Mouse (Mus musculus): ENCODE measurements around the gene Nat9. TPM values are rescaled to one million over a fixed set of nuclear protein-coding genes. Genes with fewer than 3 reads are reported as not detected.
A peak's percentile ranks its signal among the peaks of the same experiment; 100 is the strongest.

Nat9 gene
- total RNA-seq, 2 experiments from 2014 or later, result 13.7 to 14.8 TPM

- no peak for DNase-seq
These were observed 27.5 kb upstream of the Nat9 start for GRCm38 (mm10) chr11:115215123-115215522.

DNA sequence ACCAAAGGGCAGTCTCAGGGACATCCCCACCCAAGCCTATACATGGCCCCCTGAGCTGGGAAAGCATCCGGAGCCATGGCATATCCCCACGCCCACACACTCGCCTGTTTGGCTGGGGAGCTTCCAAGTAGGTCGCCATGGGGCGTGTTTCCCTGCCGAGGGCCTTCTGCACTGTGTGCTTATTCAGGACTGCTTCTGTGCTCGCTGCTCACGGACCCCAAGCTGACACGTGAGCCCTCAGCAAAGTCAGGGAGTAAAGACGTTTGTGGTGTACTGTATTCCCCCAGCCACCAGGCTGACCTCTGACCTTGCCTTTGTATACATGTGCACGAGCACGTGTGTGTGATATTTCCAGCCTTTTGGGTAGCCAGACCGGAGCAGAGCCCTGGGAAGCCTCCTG is 24.5 kb upstream of the Nat9 start:
- no peak for DNase-seq

DNA sequence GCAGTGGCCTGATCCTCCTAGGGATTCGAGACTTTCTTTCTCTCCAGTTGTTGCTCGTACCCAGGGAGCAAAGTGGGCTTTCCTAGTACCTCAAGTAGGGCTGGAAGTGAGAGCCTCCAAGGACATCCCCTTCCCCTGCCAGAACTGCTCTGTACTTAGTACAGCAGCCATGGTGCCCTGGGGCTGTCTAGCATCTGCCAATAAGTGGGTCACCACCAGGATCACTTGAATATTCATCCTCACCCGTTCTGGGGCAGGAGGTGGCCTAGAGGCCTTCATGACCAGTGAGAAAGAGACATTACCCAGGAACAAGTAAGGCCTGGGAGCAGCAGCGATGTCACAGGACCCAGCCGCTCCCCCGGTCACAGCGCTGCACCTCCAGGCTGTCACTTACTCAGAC is 22.3 kb upstream of the Nat9 start:
- no peak for DNase-seq

DNA sequence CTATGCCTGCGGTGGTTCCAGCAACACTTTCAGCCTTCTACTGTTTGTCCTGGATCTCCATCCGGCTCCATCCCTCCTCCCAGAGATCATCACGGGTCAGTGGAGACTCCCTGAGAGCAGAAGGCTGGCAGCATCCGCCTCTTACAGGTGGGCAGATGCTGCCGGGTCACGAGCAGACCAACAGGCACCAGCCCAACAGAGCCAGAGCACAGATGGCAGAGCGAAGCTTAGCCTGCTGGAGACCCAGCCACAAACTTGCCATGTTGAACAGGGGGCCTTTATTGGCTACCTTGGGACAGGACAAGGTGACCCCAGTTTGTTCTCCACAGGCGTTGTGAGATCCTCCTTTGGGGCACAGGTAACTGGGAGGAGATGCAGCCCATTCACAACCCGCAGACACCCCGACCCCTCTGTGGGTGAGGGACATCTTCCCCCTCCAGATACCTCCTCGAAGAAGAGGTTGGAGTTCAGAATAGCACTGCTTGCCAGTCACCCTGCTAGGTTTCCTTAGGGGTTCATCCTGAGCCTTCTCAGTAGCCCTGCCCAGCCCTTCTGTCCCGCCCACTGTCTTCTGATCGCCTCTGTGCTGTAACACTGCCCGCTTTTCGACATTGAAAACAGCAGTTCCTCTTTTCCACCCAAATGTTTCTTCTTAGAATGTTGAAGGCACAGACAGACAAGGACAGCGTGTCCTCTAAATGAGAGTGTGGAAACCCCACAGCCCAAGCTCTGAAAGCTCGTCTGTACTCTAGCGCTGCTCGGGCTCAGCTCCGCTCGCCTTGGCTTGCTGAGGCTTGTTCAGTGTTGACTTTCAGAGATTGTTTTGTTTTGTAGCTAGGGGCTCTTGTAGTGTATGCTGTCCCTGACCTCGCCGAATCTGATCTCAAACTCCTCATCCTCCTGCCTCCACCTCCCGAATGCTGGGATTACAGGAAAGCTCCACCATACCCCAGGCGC is 21.4 kb upstream of the Nat9 start:
- no peak for DNase-seq

- DNase-seq, result no peak
These were observed 20.5 kb upstream of the Nat9 start for GRCm38 (mm10) chr11:115208126-115208525.

DNA sequence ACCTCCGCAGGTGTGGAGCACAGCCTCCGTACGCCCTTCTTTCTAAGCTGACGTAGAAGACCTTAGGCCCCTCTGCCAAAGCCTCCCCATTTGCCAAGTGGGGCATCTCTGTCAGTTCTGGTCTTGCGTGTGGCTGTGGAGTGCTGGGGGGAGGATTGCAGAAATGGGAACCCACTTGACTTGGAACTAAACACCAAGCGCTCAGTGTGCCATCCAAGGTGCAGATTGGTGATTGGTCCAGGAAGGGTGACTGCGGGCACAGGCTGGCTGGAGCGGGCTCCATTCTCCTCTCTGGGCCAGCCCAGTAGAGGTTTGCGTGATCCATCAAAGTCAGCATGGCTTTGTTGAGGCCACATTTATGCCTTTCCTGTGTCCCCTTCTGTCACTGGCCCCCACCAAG is 15.1 kb upstream of the Nat9 start:
- no peak for DNase-seq

DNA sequence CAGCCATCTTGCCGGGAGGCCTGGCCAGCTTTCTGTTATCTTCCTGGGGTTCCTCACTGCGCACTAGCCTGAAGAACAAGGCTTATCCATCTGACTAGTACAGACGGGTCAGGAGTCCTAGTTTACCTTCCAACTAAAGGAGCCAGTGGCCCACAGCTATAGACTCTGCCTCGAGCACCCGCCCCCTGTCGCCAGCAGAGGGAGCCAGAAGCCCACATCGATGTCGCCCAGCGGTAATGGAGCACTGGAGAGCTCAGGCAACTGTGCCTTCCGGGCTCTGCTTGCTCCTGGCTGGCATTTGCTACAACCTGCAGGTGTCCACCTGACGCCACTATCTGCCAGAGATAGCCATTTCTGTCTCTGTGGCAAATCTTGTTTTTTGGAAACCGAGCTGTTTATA is 14.7 kb upstream of the Nat9 start:
- peak; percentile 86 for DNase-seq

DNA sequence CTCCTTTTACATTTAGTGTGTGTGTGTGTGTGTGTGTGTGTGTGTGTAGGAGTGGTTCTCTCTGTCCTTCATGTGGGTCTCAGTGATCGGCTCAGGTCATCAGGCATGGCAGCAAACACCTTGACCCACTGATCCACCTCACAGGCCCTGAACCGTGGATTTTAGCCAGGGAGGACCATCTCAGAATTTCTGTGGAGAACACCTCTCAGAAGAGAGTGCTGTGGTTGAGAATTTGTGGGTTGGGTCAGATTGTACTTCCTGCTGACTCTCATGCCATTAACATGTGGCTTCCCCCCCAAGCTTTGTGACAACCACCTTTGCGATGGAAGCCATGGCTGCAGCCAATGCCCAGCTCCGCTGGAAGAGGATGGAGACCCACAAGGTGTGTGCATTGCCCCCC is 12.9 kb upstream of the Nat9 start:
- no peak for DNase-seq

DNA sequence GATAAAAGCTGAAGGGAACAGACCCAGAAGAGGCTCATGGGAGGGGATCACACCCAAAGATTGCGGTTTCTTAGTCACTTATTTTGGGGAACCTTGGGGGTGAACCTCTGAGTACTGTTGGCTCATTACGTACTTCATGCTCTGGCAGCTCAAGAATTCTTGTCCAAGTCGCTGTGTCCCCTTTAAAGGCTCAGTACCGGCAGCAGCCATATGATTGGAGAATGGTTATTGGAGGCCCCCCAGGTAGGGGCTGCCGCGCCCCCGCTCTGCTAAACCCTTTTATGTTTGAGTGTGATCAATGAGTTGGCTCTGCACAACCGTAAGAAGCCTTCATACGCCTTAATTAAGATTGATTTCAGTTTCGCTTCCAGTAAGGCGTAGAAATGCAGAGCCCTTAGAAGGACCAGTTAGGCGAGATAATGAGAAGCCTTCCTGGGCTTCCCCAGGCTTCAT is 11.3 kb upstream of the Nat9 start:
- no peak for DNase-seq

DNA sequence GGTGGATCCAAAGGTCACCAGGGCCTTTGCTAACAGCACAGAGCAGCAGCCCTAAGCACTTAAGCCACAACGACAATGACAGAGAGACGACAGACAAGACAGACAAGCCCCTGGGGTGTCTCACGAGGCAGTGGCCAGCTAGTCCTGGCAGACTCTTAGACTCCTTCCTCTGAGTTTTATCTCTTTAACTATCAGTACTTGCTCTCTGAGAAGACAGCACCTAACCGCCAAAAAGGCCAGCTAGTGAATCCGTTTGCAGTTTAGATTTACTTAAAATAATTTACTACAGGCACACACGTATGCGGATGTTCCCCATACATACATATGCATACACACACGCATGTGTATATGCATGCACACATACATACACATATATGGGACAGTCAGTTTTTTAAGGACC is 9.9 kb upstream of the Nat9 start:
- DNase-seq, result no peak

DNA sequence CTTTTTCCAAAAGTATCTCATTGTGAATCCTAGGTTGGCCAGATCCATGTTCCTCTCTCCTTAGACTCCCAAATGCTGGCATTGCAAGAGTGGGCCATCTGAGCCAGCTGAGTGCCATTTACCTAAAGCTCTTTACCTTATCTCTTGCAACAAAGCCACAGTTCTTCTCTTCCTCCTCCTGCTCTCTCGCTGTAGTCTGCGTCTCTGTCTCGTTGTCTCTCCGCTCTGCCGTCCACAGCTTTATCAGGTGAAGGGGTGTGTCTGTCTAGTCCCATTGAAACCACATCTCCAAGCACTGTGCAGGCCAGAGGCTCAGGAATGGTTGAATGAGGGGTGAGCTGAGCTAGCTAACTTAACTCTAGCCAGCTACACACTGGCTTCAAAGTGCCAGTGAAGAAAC is 8.3 kb upstream of the Nat9 start:
- DNase-seq, result no peak

DNA sequence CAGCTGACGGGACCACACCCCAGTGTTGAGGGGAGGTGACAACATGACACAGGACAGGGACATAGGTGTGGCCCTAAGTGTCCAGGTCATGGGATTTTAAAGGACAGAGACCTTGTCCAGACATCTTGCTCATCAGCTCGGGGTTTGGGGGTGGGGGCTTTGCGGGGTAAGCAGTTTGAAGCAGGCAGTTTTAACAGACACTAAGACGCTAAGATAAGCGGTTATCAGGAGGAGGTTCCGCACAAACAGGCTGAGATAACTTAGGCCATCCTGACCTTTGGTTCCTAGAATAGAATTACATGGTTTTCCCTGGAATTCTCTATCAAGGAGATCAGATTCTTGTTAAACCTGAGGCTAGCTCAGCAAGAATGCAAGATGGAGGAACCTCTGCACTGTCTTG is 7.0 kb upstream of the Nat9 start:
- no peak for DNase-seq

DNA sequence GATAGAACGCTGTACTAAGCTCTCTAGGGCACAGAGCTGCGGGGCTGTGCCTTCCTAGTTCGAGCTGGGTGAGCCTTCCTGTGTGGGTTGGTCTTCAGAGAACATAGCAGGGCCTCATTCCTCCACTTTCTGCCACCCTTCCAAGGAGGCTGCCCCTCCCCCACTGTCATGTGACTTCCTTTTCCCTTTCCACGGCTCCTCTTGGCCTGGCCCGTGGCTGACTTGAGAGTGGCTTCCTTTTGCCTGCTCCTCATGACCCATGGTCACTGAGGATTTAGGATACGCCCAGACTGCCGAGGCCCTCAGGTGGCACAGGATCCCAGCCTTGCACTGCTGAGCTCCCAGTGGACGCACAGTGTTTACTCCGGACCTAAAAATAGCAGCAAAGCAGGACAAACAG is 4.5 kb upstream of the Nat9 start:
- peak; percentile 57 for DNase-seq

- DNase-seq, result no peak
These were observed 1.6 kb upstream of the Nat9 start for GRCm38 (mm10) chr11:115189304-115189703.

DNA sequence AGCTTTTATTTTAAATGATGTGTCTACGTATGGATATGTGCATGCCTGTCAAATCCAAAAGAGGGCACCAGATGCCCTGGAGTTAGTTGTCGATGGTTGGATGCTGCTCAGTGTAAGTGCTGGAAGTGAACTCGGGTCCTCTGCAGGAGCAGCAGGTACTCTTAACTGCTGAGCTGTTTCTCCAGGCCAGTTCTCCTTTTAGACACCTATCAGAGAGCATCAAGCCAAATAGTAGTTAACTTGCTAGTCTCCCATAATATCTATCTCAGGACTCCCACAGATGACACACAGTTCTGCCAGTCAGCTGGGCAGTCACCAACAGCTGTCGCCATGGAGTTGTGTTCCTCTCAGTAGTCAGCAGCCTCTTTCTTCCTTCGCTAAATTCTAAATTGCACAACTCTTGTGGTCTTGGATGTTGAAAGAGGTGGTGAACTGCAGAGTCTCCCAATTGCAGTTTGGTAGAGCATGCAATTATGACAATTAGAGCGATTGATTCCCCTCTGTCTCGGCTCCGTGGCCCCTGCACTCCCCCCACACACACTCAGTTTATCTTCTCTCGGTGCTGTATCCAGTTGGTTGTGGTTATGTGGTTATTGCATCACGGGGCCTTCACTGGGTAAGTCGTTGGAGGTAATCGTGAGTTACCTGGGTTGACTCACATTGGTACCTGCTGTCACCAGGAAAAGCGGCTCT is 1.0 kb upstream of the Nat9 start:
- no peak for DNase-seq

GRCm38 (mm10) chr11:115187224-115187639 is 427 bp downstream of the Nat9 start, which contains the start of gene Tmem104:
Gene Tmem104, plus strand, starts transcription at chr11:115187487.
- peak; percentile 100 for DNase-seq

DNA sequence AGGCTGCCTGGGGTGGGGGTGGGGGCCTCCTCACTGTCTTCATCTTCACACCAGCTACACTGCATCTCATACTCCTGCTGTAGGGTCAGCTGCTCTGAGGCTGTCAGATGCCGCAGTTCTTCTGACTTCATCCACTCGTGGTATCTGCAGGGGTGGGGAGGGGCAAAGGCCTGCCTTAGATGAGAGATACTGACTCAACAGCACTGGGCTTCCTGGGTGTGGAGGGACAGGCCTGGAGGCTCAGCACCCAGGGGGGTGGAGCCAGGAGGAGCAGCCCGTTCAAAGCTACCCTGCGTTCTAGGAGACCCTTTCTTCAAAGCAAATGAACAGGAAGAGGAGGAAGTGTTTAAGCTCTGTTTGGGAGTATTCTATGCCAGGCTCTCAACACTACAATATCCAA is 2.7 kb downstream of the Nat9 start:
- DNase-seq, result no peak

DNA sequence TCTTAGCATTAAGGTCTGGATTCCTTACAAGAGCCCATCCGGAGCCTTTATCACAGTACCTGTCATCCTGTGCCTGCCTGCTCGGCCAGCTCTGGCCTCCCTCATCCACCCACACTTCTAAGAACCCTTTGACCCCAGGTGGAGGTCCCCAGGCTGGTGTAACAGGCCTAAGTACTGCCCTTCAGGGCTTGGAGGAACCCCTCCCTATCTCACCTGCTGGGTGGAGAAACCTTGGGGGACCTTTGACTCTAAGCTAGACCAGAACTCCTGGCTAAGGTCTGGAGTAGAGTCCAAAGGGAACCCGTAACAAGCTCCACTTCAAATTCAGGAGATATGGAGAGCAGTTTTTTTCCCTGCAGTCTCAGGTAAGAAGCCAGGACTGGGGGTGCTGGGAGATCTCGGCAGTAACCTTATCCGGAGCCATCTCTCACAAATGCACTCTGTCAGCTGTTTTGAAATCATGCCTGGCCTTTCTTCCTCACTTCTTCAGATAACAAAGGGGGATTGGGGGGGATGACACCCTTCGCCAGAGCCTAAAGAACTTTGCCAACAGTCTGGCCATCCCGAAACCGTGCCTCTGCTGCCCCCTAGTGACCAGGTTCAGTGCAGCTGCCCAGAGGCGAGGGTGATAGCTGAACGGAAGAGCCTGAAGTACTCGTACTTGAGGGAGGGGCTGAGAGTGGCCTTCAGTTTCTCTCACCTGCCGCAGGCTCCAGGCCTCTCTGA is 5.6 kb downstream of the Nat9 start:
- DNase-seq, result peak; percentile 88

GRCm38 (mm10) chr11:115179881-115180280 is 7.8 kb downstream of the Nat9 start:
- DNase-seq, result no peak

- no peak for DNase-seq
These were observed 8.5 kb downstream of the Nat9 start for GRCm38 (mm10) chr11:115179191-115179590.

- no peak for DNase-seq
These were observed 8.9 kb downstream of the Nat9 start for GRCm38 (mm10) chr11:115178766-115179165.

DNA sequence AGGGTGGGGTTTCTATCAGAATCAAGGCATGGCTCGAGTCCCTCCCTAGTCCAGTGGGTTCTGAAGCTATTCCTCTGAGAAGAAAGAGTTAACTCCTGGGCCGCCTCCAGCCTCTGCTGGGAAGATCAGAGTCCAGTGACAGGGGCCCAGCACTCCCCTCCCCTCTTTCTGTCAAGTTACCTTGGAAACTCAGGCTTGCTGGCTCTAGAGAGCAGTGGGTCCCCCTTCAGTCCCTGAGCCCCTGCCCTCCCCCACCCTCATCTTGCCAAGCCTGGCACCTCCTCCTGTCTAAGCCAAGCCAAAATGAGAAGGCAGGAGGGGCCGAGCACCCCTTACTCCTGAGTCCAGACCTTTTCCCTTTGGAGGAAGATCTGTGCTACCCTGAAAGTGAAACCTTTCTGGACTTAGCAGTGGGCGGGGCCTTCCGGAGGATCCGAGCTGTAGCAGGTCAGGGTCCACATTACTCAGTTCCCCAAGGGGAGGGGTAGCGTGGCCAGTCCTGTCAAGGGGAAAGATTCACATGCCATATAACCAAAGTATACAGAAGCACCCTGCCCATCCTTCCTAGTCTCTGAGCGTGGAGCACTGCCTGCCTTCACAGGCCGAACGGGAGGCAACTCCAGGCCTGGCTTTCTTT is 10.0 kb downstream of the Nat9 start:
- DNase-seq, result no peak
